Mouse (Mus musculus): ENCODE measurements around the gene Pbrm1.

Pbrm1 gene

DNA sequence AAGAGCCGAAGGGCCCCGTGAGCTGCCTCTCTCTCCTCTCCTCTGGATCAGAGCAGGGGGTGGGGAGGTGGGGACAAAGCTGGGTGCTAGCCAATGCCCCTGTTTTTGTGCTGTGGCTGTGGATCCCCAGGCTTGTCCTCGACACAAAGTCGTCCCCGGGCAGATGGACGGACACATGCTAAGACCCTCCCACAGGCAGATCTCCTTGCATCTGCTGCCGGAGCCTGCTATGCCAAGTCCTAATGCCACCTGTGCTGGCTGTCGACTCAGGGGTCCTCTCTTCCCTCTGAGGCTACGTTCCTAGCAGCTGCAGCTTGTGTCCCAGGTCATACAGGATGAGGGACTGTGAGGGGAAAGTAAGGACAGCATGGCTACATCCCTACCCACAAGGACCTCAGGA, 147.9 kb downstream of the Pbrm1 start:
- DNase-seq (ENCODE audit: low read depth, low spot score), result no peak

DNA sequence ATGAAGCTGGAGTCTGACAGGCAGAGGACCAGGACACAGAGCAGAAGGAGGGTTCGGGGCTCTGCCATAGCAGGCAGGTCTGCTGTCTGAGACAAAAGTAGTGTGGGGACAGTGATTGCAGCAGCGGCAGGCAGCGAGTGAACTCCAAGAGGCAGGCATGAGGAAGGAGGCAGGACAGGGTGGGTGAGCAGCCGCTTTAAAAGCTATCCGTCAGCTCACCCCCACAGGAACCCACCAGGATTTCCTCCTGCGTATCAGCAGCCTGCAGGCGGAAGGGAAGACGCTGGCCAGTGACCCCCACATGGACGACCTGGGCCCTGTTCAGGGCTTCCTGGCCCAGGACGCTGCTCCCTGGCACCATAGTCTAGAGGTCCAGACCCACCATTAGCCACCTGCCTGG, 149.5 kb downstream of the Pbrm1 start, which contains the start of gene Stab1:
Gene Stab1, minus strand, starts transcription at position 217 of the 400 bp plus-strand sequence.
- peak; percentile 19 for DNase-seq (ENCODE audit: low read depth, low spot score)

DNA sequence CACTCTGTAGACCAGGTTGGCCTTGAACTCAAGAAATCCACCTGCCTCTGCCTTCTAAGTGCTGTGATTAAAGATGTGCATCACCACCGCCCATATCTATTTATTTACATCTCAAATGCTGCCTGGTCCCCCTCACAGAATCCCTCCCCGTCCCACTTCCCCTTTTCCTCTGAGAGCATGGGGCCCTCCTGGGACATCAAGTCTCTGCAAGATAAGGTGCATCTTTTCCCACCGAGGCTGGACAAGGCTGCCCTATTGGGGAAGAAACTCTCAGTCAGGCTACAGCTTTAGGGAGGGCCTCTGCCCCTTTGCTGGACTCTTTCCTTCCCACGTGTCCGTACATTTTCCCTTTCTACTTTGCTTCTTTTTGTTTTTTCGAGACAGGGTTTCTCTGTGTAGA, 150.6 kb downstream of the Pbrm1 start:
- no peak for DNase-seq (ENCODE audit: low read depth, low spot score)

DNA sequence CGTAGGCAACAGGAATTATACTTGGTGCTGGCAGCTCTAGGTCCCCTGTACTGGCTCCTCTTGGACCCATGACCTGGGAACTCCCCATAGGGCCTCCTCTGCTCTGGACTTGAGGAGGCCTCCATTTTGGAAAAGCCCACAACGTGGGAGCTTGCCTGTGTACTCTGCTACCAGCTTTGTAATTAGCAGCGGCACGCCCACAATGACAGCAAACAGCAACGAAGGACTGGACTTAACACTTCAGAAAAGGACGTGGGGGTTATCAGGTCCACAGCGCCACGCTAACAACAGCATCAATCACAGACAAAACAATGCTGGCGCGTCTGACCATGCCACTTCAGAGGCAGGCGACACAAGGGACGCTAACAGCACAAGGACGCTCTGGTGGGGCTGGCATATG, 152.0 kb downstream of the Pbrm1 start:
- DNase-seq (ENCODE audit: low read depth, low spot score), result no peak

All from mesoderm, embryonic 11.5 days (tissue).